Mouse (Mus musculus): Measurements from ENCODE around the gene Snx33. TPM values are rescaled to one million over a fixed set of nuclear protein-coding genes. Genes with fewer than 3 reads are reported as not detected.
"Not testable (repeated sequence)": the region's sequence is repeated elsewhere in the genome, so short reads cannot be mapped to it uniquely, and the experiment has no call there.

Gene Snx33
- polyA plus RNA-seq, 1 experiment from 2014 or later = 5.8 TPM

DNA sequence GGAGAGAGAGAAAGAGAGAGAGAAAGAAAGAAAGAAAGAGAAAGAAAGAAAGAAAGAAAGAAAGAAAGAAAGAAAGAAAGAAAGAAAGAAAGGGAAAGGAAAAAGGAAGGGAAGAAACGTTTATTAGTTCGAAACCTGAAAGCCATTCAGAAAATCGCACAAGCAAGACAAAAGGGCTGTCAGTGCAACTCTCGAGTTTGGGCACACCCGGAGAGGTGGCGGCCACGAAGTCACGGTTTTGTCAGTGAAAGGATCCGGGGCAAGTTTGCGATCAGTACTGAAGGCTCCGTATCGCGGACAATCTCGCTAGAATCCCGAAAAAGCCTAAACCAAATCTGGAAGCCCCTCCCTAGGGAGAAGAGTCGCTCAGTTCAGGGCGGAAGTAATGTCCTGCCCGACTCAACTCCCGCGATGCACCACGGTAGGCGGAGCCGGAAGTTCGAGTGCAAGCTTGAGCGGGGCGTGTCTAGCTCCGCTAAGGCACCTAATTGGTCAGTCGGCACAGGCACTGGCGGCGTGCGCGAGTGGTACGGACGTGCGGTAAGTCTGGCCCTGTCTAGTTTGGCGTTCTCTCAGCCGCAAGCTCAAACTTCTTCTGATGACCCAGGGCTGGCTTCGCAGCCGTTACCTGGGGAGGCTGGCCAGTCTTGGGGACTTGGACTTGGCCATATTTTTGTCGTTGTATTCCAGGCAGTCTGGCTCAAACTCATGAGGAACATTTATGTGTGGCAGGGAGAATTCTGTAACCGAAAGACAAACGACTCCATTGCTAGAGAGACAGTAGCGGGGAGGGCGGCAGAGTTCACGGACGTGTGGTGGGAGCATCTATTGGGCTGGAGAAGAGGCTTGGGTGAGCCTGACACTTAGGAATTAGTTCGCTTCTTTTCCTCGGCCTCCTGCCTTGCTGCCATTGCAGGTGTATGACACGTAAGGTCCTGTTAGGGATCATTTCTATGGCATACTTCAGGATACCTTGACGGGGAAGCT, 22.5 kb upstream of the Snx33 start, which contains the start of gene Snupn:
Snupn (plus strand) TSS at position 465 of the 987 bp plus-strand sequence.
- Histone ChIP-seq H3K27me3 (replicated peaks; ENCODE audit: control insufficient read depth, insufficient read depth, low read length) (no peaks in the 10 kb centered on the region), H3K4me1 (replicated peaks; ENCODE audit: control insufficient read depth, insufficient read depth, low read length) (peaks cover 5% of the 10 kb centered on the region), H3K27ac (ENCODE audit: low read depth) (peak within 1 kb of the TSS; percentile 83), H3K9ac (ENCODE audit: low read length) (peak within 1 kb of the TSS; percentile 67), H3K36me3 (ENCODE audit: control insufficient read depth, insufficient read depth, low read length) (no peaks in the 10 kb centered on the region), H3K4me2 (ENCODE audit: low read length) (peak within 1 kb of the TSS; percentile 92), H3K4me3 (ENCODE audit: low read depth, low read length) (peak within 1 kb of the TSS; percentile 64), H3K9me3 (ENCODE audit: control insufficient read depth, low read length) (no peaks in the 10 kb centered on the region)
- WGBS = under 1% methylated on average over 50 of the region's 50 CpGs
- ATAC-seq (replicated peaks; ENCODE audit: low FRiP score, low TSS enrichment, low read depth) (peak; percentile 100), DNase-seq (ENCODE audit: low spot score) (peak; percentile 94)

DNA sequence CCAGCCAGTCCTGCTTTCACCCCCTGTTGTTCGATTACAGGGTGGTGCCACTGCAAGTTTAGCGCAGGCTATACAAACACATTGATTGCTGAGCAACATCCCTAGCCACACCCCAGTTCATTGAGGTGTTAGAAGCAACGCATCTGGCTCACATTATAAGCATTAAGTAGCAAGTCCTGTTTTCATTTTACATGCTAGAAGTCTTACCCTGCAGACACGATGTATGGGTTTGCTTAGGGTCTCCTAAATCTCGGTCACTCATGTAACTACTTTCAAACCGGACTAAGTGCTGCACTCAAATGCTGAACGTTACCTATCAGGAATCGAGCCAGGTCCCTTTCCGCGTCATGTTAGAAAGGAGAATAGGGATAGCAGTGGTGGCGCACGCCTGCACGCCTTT, 21.6 kb upstream of the Snx33 start:
- H3K9ac ChIP-seq (ENCODE audit: low read length) = 0 out of 2 replicates have a peak overlapping the region, but pooled peaks have one; percentile 21
- H3K9me3 ChIP-seq (ENCODE audit: control insufficient read depth, low read length) = no peaks in the 10 kb centered on the region
- peak overlapping the region; percentile 45 for H3K4me2 ChIP-seq (ENCODE audit: low read length)
- DNase-seq (ENCODE audit: low spot score) (peak; percentile 57), ATAC-seq (replicated peaks; ENCODE audit: low FRiP score, low TSS enrichment, low read depth) (no peak)
- H3K36me3 ChIP-seq (ENCODE audit: control insufficient read depth, insufficient read depth, low read length) = no peaks in the 10 kb centered on the region
- H3K27ac ChIP-seq (ENCODE audit: low read depth) = no peak overlapping the region
- H3K4me3 ChIP-seq (ENCODE audit: low read depth, low read length) = peak overlapping the region; percentile 23
- WGBS = 18% methylated on average over 13 of the region's 13 CpGs
- H3K27me3 ChIP-seq (replicated peaks; ENCODE audit: control insufficient read depth, insufficient read depth, low read length) = no peaks in the 10 kb centered on the region
- H3K4me1 ChIP-seq (replicated peaks; ENCODE audit: control insufficient read depth, insufficient read depth, low read length) = peaks cover 5% of the 10 kb centered on the region

DNA sequence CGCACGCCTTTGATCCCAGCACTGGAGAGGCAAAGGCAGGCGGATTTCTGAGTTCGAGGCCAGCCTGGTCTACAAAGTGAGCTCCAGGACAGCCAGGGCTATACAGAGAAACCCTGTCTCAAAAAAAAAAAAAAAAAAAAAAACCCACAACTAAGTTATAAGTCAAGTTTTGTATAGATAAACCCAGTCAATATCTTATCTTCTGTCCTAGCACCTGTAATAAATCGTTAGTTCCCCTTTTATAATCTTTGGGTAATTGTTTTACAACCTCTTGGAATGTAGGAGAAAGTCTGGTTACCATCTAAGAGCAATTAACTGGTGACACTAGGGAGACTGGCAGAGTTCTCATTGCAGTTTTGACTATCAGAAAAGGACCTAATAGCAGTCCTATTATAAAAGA, 20.5 kb upstream of the Snx33 start:
- not testable (repeated sequence) for H3K27ac ChIP-seq (ENCODE audit: low read depth); H3K9ac ChIP-seq (ENCODE audit: low read length); ATAC-seq (replicated peaks; ENCODE audit: low FRiP score, low TSS enrichment, low read depth); DNase-seq (ENCODE audit: low spot score); H3K27me3 ChIP-seq (replicated peaks; ENCODE audit: control insufficient read depth, insufficient read depth, low read length); H3K4me3 ChIP-seq (ENCODE audit: low read depth, low read length); H3K36me3 ChIP-seq (ENCODE audit: control insufficient read depth, insufficient read depth, low read length); H3K4me1 ChIP-seq (replicated peaks; ENCODE audit: control insufficient read depth, insufficient read depth, low read length); H3K4me2 ChIP-seq (ENCODE audit: low read length); H3K9me3 ChIP-seq (ENCODE audit: control insufficient read depth, low read length)
- 25% methylated on average over 5 of the region's 5 CpGs for WGBS

DNA sequence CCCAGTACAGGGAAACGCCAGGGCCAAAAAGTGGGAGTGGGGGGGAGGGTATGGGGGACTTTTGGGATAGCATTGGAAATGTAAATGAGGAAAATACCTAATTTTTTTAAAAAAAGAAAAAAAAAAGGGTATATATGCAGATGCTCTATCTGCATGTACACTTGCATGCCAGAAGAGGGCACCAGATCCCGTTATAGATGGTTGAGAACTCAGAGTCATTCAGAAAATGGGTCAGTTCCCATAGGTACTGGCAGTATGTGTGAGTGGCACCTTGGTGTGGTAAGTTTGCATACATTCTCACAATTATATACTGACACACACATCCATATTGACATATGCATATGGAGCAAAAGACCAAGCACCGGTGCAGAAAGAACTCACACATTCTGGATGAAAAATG, 19.3 kb upstream of the Snx33 start:
- not testable (repeated sequence) for ATAC-seq (replicated peaks; ENCODE audit: low FRiP score, low TSS enrichment, low read depth); H3K4me2 ChIP-seq (ENCODE audit: low read length); H3K4me1 ChIP-seq (replicated peaks; ENCODE audit: control insufficient read depth, insufficient read depth, low read length); H3K27ac ChIP-seq (ENCODE audit: low read depth); H3K9ac ChIP-seq (ENCODE audit: low read length); H3K4me3 ChIP-seq (ENCODE audit: low read depth, low read length); H3K27me3 ChIP-seq (replicated peaks; ENCODE audit: control insufficient read depth, insufficient read depth, low read length); H3K9me3 ChIP-seq (ENCODE audit: control insufficient read depth, low read length); H3K36me3 ChIP-seq (ENCODE audit: control insufficient read depth, insufficient read depth, low read length)
- 26% methylated on average over 3 of the region's 3 CpGs for WGBS
- DNase-seq (ENCODE audit: low spot score) = peak; percentile 67

DNA sequence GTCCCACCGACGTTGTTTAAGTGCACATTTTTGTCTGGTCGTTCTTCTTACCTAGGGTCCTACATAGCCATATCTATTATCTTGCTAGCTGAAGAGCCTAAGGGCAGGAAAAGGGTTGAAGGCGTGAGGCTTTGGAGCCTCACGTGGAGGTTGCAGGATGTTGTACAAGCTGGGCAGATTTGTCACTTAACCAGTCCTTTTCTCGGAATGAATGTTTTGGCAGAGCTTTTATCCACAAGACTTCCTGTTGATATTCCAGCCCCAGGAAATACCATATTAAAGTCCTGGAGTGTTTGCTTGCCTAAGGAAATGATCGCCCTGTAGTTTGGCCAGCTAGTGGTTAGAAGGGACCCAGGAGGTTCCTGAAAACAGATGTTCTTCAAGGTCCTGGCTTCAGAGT, 10.2 kb upstream of the Snx33 start:
- Histone ChIP-seq H3K9me3 (ENCODE audit: control insufficient read depth, low read length) (no peaks in the 10 kb centered on the region), H3K4me3 (ENCODE audit: low read depth, low read length) (peak overlapping the region; percentile 74), H3K4me2 (ENCODE audit: low read length) (peak overlapping the region; percentile 68), H3K36me3 (ENCODE audit: control insufficient read depth, insufficient read depth, low read length) (no peaks in the 10 kb centered on the region), H3K27me3 (replicated peaks; ENCODE audit: control insufficient read depth, insufficient read depth, low read length) (no peaks in the 10 kb centered on the region), H3K9ac (ENCODE audit: low read length) (peak overlapping the region; percentile 63), H3K4me1 (replicated peaks; ENCODE audit: control insufficient read depth, insufficient read depth, low read length) (peaks cover 11% of the 10 kb centered on the region; the same call in 1 of the 2 replicates), H3K27ac (ENCODE audit: low read depth) (peak overlapping the region; percentile 84)
- DNase-seq (ENCODE audit: low spot score) (no peak), ATAC-seq (replicated peaks; ENCODE audit: low FRiP score, low TSS enrichment, low read depth) (no peak)
- WGBS = under 1% methylated on average over 7 of the region's 7 CpGs

GRCm38 (mm10) chr9:56937223-56938160, 9.3 kb upstream of the Snx33 start, which contains the start of gene Imp3:
Imp3 (plus strand) TSS chr9:56937475.
- Histone ChIP-seq H3K4me3 (ENCODE audit: low read depth, low read length) (peak within 1 kb of the TSS; percentile 74), H3K9me3 (ENCODE audit: control insufficient read depth, low read length) (no peaks in the 10 kb centered on the region), H3K27me3 (replicated peaks; ENCODE audit: control insufficient read depth, insufficient read depth, low read length) (no peaks in the 10 kb centered on the region), H3K4me1 (replicated peaks; ENCODE audit: control insufficient read depth, insufficient read depth, low read length) (peaks cover 11% of the 10 kb centered on the region; the same call in 1 of the 2 replicates), H3K9ac (ENCODE audit: low read length) (peak within 1 kb of the TSS; percentile 63), H3K36me3 (ENCODE audit: control insufficient read depth, insufficient read depth, low read length) (no peaks in the 10 kb centered on the region), H3K27ac (ENCODE audit: low read depth) (peak within 1 kb of the TSS; percentile 84), H3K4me2 (ENCODE audit: low read length) (peak within 1 kb of the TSS; percentile 68)
- DNase-seq (ENCODE audit: low spot score) = peak; percentile 89
- under 1% methylated on average over 73 of the region's 73 CpGs for WGBS
- peak; percentile 90 for ATAC-seq (replicated peaks; ENCODE audit: low FRiP score, low TSS enrichment, low read depth)

GRCm38 (mm10) chr9:56936861-56937222, 8.7 kb upstream of the Snx33 start:
- H3K9me3 ChIP-seq (ENCODE audit: control insufficient read depth, low read length) = no peaks in the 10 kb centered on the region
- no peak overlapping the region for H3K9ac ChIP-seq (ENCODE audit: low read length)
- H3K27ac ChIP-seq (ENCODE audit: low read depth) = no peak overlapping the region
- H3K27me3 ChIP-seq (replicated peaks; ENCODE audit: control insufficient read depth, insufficient read depth, low read length) = no peaks in the 10 kb centered on the region
- ATAC-seq (replicated peaks; ENCODE audit: low FRiP score, low TSS enrichment, low read depth) (no peak), DNase-seq (ENCODE audit: low spot score) (no peak)
- peak overlapping the region; percentile 74 for H3K4me3 ChIP-seq (ENCODE audit: low read depth, low read length)
- H3K4me1 ChIP-seq (replicated peaks; ENCODE audit: control insufficient read depth, insufficient read depth, low read length) = peaks cover 11% of the 10 kb centered on the region; the same call in 1 of the 2 replicates
- peak overlapping the region; percentile 68 for H3K4me2 ChIP-seq (ENCODE audit: low read length)
- H3K36me3 ChIP-seq (ENCODE audit: control insufficient read depth, insufficient read depth, low read length) = no peaks in the 10 kb centered on the region
- WGBS = 16% methylated on average over 6 of the region's 6 CpGs

- Histone ChIP-seq H3K27ac (ENCODE audit: low read depth) (no peak overlapping the region), H3K9ac (ENCODE audit: low read length) (no peak overlapping the region), H3K36me3 (ENCODE audit: control insufficient read depth, insufficient read depth, low read length) (peaks cover 3% of the 10 kb centered on the region; the same call in 1 of the 2 replicates), H3K4me1 (replicated peaks; ENCODE audit: control insufficient read depth, insufficient read depth, low read length) (peaks cover 13% of the 10 kb centered on the region), H3K27me3 (replicated peaks; ENCODE audit: control insufficient read depth, insufficient read depth, low read length) (no peaks in the 10 kb centered on the region), H3K4me2 (ENCODE audit: low read length) (no peak overlapping the region), H3K9me3 (ENCODE audit: control insufficient read depth, low read length) (no peaks in the 10 kb centered on the region), H3K4me3 (ENCODE audit: low read depth, low read length) (no peak overlapping the region)
- ATAC-seq (replicated peaks; ENCODE audit: low FRiP score, low TSS enrichment, low read depth) = no peak
- 86% methylated on average over 1 of the region's 1 CpGs for WGBS
- DNase-seq (ENCODE audit: low spot score) = no peak
Observed at GRCm38 (mm10) chr9:56930556-56930955, 2.4 kb upstream of the Snx33 start.

All from intestine, embryonic 14.5 days (tissue).